Mouse (Mus musculus) midbrain, postnatal 0 days (tissue): ENCODE data around the gene Hnrnpll. TPM values are rescaled to one million over a fixed set of nuclear protein-coding genes. Genes with fewer than 3 reads are reported as not detected.

Experiments used
- ATAC-seq: fragments of 200-750 bp; cut with Nextera tagmentation; 2 replicates; pipeline ENCODE4 v1.8.0; 2017; ENCODE audit warnings: moderate number of reproducible peaks, mild to moderate bottlenecking, moderate TSS enrichment, moderate library complexity; ENCODE audit not compliant: low FRiP score
- DNase-seq: peaks from one replicate; pipeline ENCODE4 v3.0.0-alpha.2; 2015; ENCODE audit warnings: low spot score
- H3K27ac ChIP-seq: fragments of 300-500 bp; sonication (generic); 2 replicates; pipeline ENCODE4 v1.5.1; 2014; ENCODE audit warnings: low read depth, mild to moderate bottlenecking, low read length, mixed read lengths
- H3K27me3 ChIP-seq: fragments of 300-500 bp; sonication (generic); 2 replicates; pipeline ENCODE4 v1.6.1; 2014; ENCODE audit warnings: low read length, control low read depth, mixed read lengths; ENCODE audit not compliant: insufficient read depth
- H3K36me3 ChIP-seq: fragments of 300-500 bp; sonication (generic); 2 replicates; pipeline ENCODE4 v1.6.1; 2014; ENCODE audit warnings: low read length, control low read depth, mixed read lengths; ENCODE audit not compliant: insufficient read depth
- H3K4me1 ChIP-seq: fragments of 300-500 bp; sonication (generic); 2 replicates; pipeline ENCODE4 v1.6.1; 2014; ENCODE audit warnings: mild to moderate bottlenecking, control low read depth, antibody characterized with exemption, low read length, mixed read lengths; ENCODE audit not compliant: insufficient read depth
- H3K4me2 ChIP-seq: fragments of 300-500 bp; sonication (generic); 2 replicates; pipeline ENCODE4 v1.6.1; 2014; ENCODE audit warnings: low read depth, mild to moderate bottlenecking, low read length, mixed read lengths; ENCODE audit not compliant: poor library complexity, severe bottlenecking
- H3K4me3 ChIP-seq: fragments of 300-500 bp; sonication (generic); 2 replicates; pipeline ENCODE4 v1.5.1; 2014; ENCODE audit warnings: low read depth, mild to moderate bottlenecking, low read length, moderate library complexity
- H3K9ac ChIP-seq: fragments of 300-500 bp; sonication (generic); replicated peaks from 2 replicates; pipeline ENCODE4 v1.6.1; 2014; ENCODE audit warnings: mild to moderate bottlenecking, low read length, moderate library complexity, mixed read lengths; ENCODE audit not compliant: poor library complexity, severe bottlenecking
- H3K9me3 ChIP-seq: fragments of 300-500 bp; sonication (generic); 2 replicates; pipeline ENCODE4 v1.6.1; 2016; ENCODE audit warnings: low read length, control low read depth
- CTCF ChIP-seq: IDR thresholded peaks from 2 replicates; pipeline ENCODE4 v1.5.1; 2016; ENCODE audit warnings: antibody characterized with exemption, mild to moderate bottlenecking
- WGBS: fragments of 180-500 bp; shearing (Covaris S2); extraction: QIAGEN DNeasy Blood & Tissue Kit; methylation state at CpG from one replicate; pipeline ENCODE4 v1.1.7; 2014; 5-methylcytosine and 5-hydroxymethylcytosine counted together
- polyA plus RNA-seq: library from polyadenylated mRNA; unstranded; fragments of >200 nt; fragmentation: Nextera tagmentation; extraction: Ambion mirVana; gene quantifications from 2 replicates; pipeline ENCODE4 v1.2.1, GENCODE M21; 2015
- total RNA-seq: library from RNA; depleted of rRNA; stranded (reverse); fragments of >200 nt; gene quantifications from 2 replicates; pipeline ENCODE4 v1.2.3, GENCODE M21; 2014; rRNA removed

Gene Hnrnpll
- total and polyA plus RNA-seq, 2 experiments from 2014 or later: 38.5 to 56.1 TPM

GRCm38 (mm10) chr17:79984450-79984849 is 77.7 kb downstream of the Hnrnpll start:
- Histone ChIP-seq H3K27ac (no peak overlapping the region), H3K9me3 (no peaks in the 10 kb centered on the region), H3K36me3 (no peaks in the 10 kb centered on the region), H3K9ac (no peak overlapping the region), H3K4me2 (no peak overlapping the region), H3K27me3 (no peaks in the 10 kb centered on the region), H3K4me3 (no peak overlapping the region), H3K4me1 (no peaks in the 10 kb centered on the region)
- TF ChIP-seq CTCF: no peak
- no peak for ATAC-seq
- WGBS: 93% methylated on average over 7 of the region's 7 CpGs
- no peak for DNase-seq

- Histone ChIP-seq H3K9me3 (no peaks in the 10 kb centered on the region), H3K27me3 (no peaks in the 10 kb centered on the region), H3K4me3 (no peak overlapping the region), H3K4me2 (no peak overlapping the region), H3K4me1 (no peaks in the 10 kb centered on the region), H3K27ac (no peak overlapping the region), H3K9ac (no peak overlapping the region), H3K36me3 (no peaks in the 10 kb centered on the region)
- ATAC-seq (no peak), DNase-seq (no peak)
- no peak for TF ChIP-seq CTCF
- WGBS: 72% methylated on average over 8 of the region's 8 CpGs
Measured at GRCm38 (mm10) chr17:79982955-79983529, 79.1 kb downstream of the Hnrnpll start.

- Histone ChIP-seq H3K36me3 (no peaks in the 10 kb centered on the region), H3K4me2 (no peak overlapping the region), H3K27me3 (no peaks in the 10 kb centered on the region), H3K4me3 (no peak overlapping the region), H3K9ac (no peak overlapping the region), H3K9me3 (no peaks in the 10 kb centered on the region), H3K27ac (no peak overlapping the region), H3K4me1 (no peaks in the 10 kb centered on the region)
- ATAC-seq (0 out of 2 replicates have a peak, but pooled peaks have one; percentile 17), DNase-seq (no peak)
- WGBS: 40% methylated on average over 7 of the region's 7 CpGs
- TF ChIP-seq CTCF: no peak
Measured at GRCm38 (mm10) chr17:79982548-79982947, 79.6 kb downstream of the Hnrnpll start.

- H3K4me3 ChIP-seq: no peak overlapping the region
- WGBS: 62% methylated on average over 12 of the region's 12 CpGs
- H3K4me2 ChIP-seq: no peak overlapping the region
- ATAC-seq (peak; percentile 45; the same call in 1 of the 2 replicates), DNase-seq (no peak)
- H3K27ac ChIP-seq: no peak overlapping the region
- no peaks in the 10 kb centered on the region for H3K4me1 ChIP-seq
- 0 out of 2 replicates have a peak overlapping the region, but pooled peaks have one; percentile 24 for H3K9ac ChIP-seq
- no peaks in the 10 kb centered on the region for H3K9me3 ChIP-seq
- H3K36me3 ChIP-seq: no peaks in the 10 kb centered on the region
- TF ChIP-seq CTCF: peak; percentile 19
- no peaks in the 10 kb centered on the region for H3K27me3 ChIP-seq
Measured at GRCm38 (mm10) chr17:79981758-79982481, 80.2 kb downstream of the Hnrnpll start.

GRCm38 (mm10) chr17:79981348-79981747 is 80.8 kb downstream of the Hnrnpll start:
- TF ChIP-seq CTCF: no peak
- WGBS: 68% methylated on average over 6 of the region's 6 CpGs

GRCm38 (mm10) chr17:79980421-79981120 is 81.6 kb downstream of the Hnrnpll start:
- ATAC-seq: no peak
- 80% methylated on average over 10 of the region's 10 CpGs for WGBS
- H3K4me1 ChIP-seq: no peaks in the 10 kb centered on the region
- H3K27ac ChIP-seq: no peak overlapping the region
- H3K4me3 ChIP-seq: no peak overlapping the region
- H3K4me2 ChIP-seq: no peak overlapping the region
- H3K27me3 ChIP-seq: no peaks in the 10 kb centered on the region
- H3K9ac ChIP-seq: no peak overlapping the region
- DNase-seq: no peak
- H3K36me3 ChIP-seq: no peaks in the 10 kb centered on the region
- H3K9me3 ChIP-seq: no peaks in the 10 kb centered on the region
- no peak for TF ChIP-seq CTCF

More at GRCm38 (mm10) chr17:79981348-79981747, 80.8 kb downstream of the Hnrnpll start:
- DNase-seq (no peak), ATAC-seq (no peak)
- no peak overlapping the region for H3K4me2 ChIP-seq
- H3K4me1 ChIP-seq: no peaks in the 10 kb centered on the region
- H3K4me3 ChIP-seq: no peak overlapping the region
- H3K9ac ChIP-seq: no peak overlapping the region
- H3K27ac ChIP-seq: no peak overlapping the region
- no peaks in the 10 kb centered on the region for H3K9me3 ChIP-seq
- no peaks in the 10 kb centered on the region for H3K36me3 ChIP-seq
- no peaks in the 10 kb centered on the region for H3K27me3 ChIP-seq

Other genes with a start within 250 kb of the Hnrnpll start
- 31.0 and 39.0 TPM in 2 replicates for gene Atl2, start 166.2 kb downstream of the Hnrnpll start, total RNA-seq
- 29.4 and 30.5 TPM in 2 replicates for gene Atl2, start 166.2 kb downstream of the Hnrnpll start, polyA plus RNA-seq
- 1.3 and 1.5 TPM in 2 replicates for gene Galm, start 65.1 kb upstream of the Hnrnpll start, total RNA-seq
- 1.00 and 1.1 TPM in 2 replicates for gene Galm, start 65.1 kb upstream of the Hnrnpll start, polyA plus RNA-seq
- 150 and 173 TPM in 2 replicates for gene Srsf7, start 145.0 kb upstream of the Hnrnpll start, total RNA-seq
- gene Srsf7, start 145.0 kb upstream of the Hnrnpll start, polyA plus RNA-seq: 199 and 224 TPM in 2 replicates
- gene Ttc39d, start 145.1 kb upstream of the Hnrnpll start, total RNA-seq: 0.11 TPM in 1 of 2 replicates, not detected in the other
- gene Ttc39d, start 145.1 kb upstream of the Hnrnpll start, polyA plus RNA-seq: 0.06 and 0.12 TPM in 2 replicates
- gene Gemin6, start 162.1 kb upstream of the Hnrnpll start, total RNA-seq: 5.6 and 9.2 TPM in 2 replicates
- gene Gemin6, start 162.1 kb upstream of the Hnrnpll start, polyA plus RNA-seq: 14.4 and 16.2 TPM in 2 replicates
- gene Morn2, start 227.9 kb upstream of the Hnrnpll start, total RNA-seq: 14.8 and 18.6 TPM in 2 replicates
- 50.0 and 52.5 TPM in 2 replicates for gene Morn2, start 227.9 kb upstream of the Hnrnpll start, polyA plus RNA-seq
- 64.5 and 72.3 TPM in 2 replicates for gene Dhx57, start 228.1 kb upstream of the Hnrnpll start, total RNA-seq
- 34.7 and 36.9 TPM in 2 replicates for gene Dhx57, start 228.1 kb upstream of the Hnrnpll start, polyA plus RNA-seq
- 3.0 and 7.7 TPM in 2 replicates for gene Arhgef33, start 245.1 kb upstream of the Hnrnpll start, total RNA-seq
- gene Arhgef33, start 245.1 kb upstream of the Hnrnpll start, polyA plus RNA-seq: 2.0 and 2.2 TPM in 2 replicates